8 mouse cellular contexts compared by ENCODE assay signal in the genomic region with DNA sequence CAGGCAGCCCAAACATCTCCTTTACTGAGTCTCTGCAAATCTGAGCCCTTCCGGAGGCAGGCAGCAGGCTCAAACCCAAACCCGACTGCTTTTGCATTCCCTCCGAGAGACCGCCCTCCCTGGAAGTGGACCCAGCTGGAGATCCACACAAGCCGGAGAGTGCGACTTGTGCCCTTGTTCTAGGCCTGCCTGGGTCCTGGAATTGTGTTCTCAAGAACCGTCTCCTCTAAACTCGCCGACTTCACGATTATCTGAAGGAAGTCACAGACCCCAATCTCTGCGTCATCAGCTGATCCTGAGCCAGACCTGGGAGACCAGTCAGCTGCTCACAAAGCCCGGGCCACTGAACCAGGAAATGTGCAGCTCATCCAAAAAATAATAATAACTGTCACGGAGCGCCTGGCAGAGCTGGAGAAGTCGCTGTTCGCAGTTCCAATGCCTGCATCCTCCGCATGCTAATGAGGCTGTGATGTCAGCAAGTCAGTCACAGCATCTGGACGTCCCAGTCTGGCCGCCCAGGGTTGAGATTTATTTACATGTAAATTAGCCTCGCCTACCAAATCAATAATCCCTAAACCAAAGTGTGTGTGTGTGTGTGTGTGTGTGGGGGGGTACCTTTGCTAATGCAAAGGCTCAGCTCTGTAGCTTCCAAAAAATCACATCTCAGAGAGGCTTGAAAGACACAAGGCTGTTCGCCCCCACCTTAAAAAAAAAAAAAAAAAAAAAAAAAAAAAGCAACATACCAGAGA.
DNase-seq lines count a peak whose midpoint lies in the region; ATAC-seq and TF ChIP-seq lines count a peak whose summit lies in the region.

No protein-coding gene starts in this region.

- peak overlapping the region; percentile 81 for H3K4me2 ChIP-seq in limb, embryonic 11.5 days (ENCODE audit: low read depth, severe bottlenecking)
- H3K4me2 ChIP-seq in midbrain, embryonic 15.5 days: peak overlapping the region; percentile 51
- peak overlapping the region; percentile 56 for H3K4me2 ChIP-seq in stomach, postnatal 0 days (replicated peaks; ENCODE audit: low read depth)

- TF ChIP-seq EP300 in stomach, postnatal 0 days (optimal IDR thresholded peaks at IDR 0.05): no peak

- peak; percentile 93 for DNase-seq in brain, embryonic 14.5 days (ENCODE audit: low read depth)
- DNase-seq in heart, embryonic 10.5 days (ENCODE audit: low spot score): peak; percentile 81
- peak; percentile 64 for DNase-seq in kidney, adult 9 months
- DNase-seq in limb, embryonic 11.5 days (ENCODE audit: low spot score): peak; percentile 65
- DNase-seq in stomach, postnatal 0 days (ENCODE audit: low spot score): peak; percentile 50
- DNase-seq in spleen, postnatal 36 days (ENCODE audit: low spot score in 2 of 2): no peak

- H3K4me3 ChIP-seq in embryonic fibroblast, embryonic 13.5 days (ENCODE audit: insufficient read depth, low read length): peak overlapping the region; percentile 60
- peak overlapping the region; percentile 69 for H3K4me3 ChIP-seq in heart, embryonic 10.5 days
- H3K4me3 ChIP-seq in limb, embryonic 11.5 days (ENCODE audit: low read depth, low read length): peak overlapping the region; percentile 44
- peak overlapping the region; percentile 45 for H3K4me3 ChIP-seq in midbrain, embryonic 15.5 days
- peak overlapping the region; percentile 39 for H3K4me3 ChIP-seq in stomach, postnatal 0 days (ENCODE audit: low read depth, low read length)

- H3K4me1 ChIP-seq in embryonic fibroblast, embryonic 13.5 days (ENCODE audit: control insufficient read depth, insufficient read depth, low read length): peaks cover 9% of the 10 kb centered on the region; the same call in 1 of the 2 replicates
- peaks cover 15% of the 10 kb centered on the region for H3K4me1 ChIP-seq in heart, embryonic 10.5 days
- H3K4me1 ChIP-seq in limb, embryonic 11.5 days (ENCODE audit: control insufficient read depth, insufficient read depth, low read length): no peaks in the 10 kb centered on the region
- peaks cover 47% of the 10 kb centered on the region for H3K4me1 ChIP-seq in midbrain, embryonic 15.5 days
- H3K4me1 ChIP-seq in stomach, postnatal 0 days (replicated peaks; ENCODE audit: control insufficient read depth, insufficient read depth): 0 out of 2 replicates have a peak, but pooled peaks cover 3% of the 10 kb centered on the region

- peak overlapping the region; percentile 50; the same call in 1 of the 2 replicates for H3K9ac ChIP-seq in limb, embryonic 11.5 days (ENCODE audit: low read length)
- peak overlapping the region; percentile 52 for H3K9ac ChIP-seq in midbrain, embryonic 15.5 days
- peak overlapping the region; percentile 23 for H3K9ac ChIP-seq in stomach, postnatal 0 days (ENCODE audit: low read length)

- no peak; the same call in 1 of the 2 replicates for ATAC-seq in limb, embryonic 11.5 days (ENCODE audit: insufficient number of reproducible peaks, low FRiP score, low TSS enrichment, low read depth)
- peak; percentile 84 for ATAC-seq in midbrain, embryonic 15.5 days (replicated peaks)
- ATAC-seq in stomach, postnatal 0 days (ENCODE audit: low FRiP score, low TSS enrichment): peak; percentile 65; the same call in 1 of the 2 replicates

- no peaks in the 10 kb centered on the region for H3K9me3 ChIP-seq in heart, embryonic 10.5 days
- no peaks in the 10 kb centered on the region for H3K9me3 ChIP-seq in limb, embryonic 11.5 days (ENCODE audit: control insufficient read depth, low read length)
- H3K9me3 ChIP-seq in midbrain, embryonic 15.5 days: no peaks in the 10 kb centered on the region
- H3K9me3 ChIP-seq in stomach, postnatal 0 days (ENCODE audit: control insufficient read depth, low read length): no peaks in the 10 kb centered on the region

- no peak for TF ChIP-seq CTCF in brain, embryonic 14.5 days (IDR thresholded peaks at IDR 0.05; ENCODE audit: borderline replicate concordance, extremely low read depth, insufficient read depth, insufficient read length)
- no peak for TF ChIP-seq CTCF in embryonic fibroblast, embryonic 13.5 days (IDR thresholded peaks at IDR 0.05; ENCODE audit: borderline replicate concordance, insufficient read depth, low read length)
- peak; percentile 6; the same call in 1 of the 2 replicates for TF ChIP-seq CTCF in stomach, postnatal 0 days (IDR thresholded peaks at IDR 0.05; ENCODE audit: low read depth)

- H3K36me3 ChIP-seq in heart, embryonic 10.5 days: no peaks in the 10 kb centered on the region
- no peaks in the 10 kb centered on the region for H3K36me3 ChIP-seq in limb, embryonic 11.5 days (ENCODE audit: control insufficient read depth, insufficient read depth, low read length)
- no peaks in the 10 kb centered on the region for H3K36me3 ChIP-seq in midbrain, embryonic 15.5 days (replicated peaks)
- no peaks in the 10 kb centered on the region for H3K36me3 ChIP-seq in stomach, postnatal 0 days (ENCODE audit: control insufficient read depth, insufficient read depth, low read length)

- TF ChIP-seq POLR2A in brain, embryonic 14.5 days (IDR thresholded peaks at IDR 0.05; ENCODE audit: borderline replicate concordance, extremely low read depth, insufficient read depth, insufficient read length, poor library complexity, severe bottlenecking): no peak
- TF ChIP-seq POLR2A in embryonic fibroblast, embryonic 13.5 days (IDR thresholded peaks at IDR 0.05; ENCODE audit: low read depth, low read length): peak; percentile 42

- peak overlapping the region; percentile 87 for H3K27ac ChIP-seq in embryonic fibroblast, embryonic 13.5 days (ENCODE audit: insufficient read depth, low read length)
- H3K27ac ChIP-seq in heart, embryonic 10.5 days: peak overlapping the region; percentile 84
- no peak overlapping the region for H3K27ac ChIP-seq in limb, embryonic 11.5 days (replicated peaks; ENCODE audit: low read depth, low read length)
- H3K27ac ChIP-seq in midbrain, embryonic 15.5 days: peak overlapping the region; percentile 84
- peak overlapping the region; percentile 77 for H3K27ac ChIP-seq in stomach, postnatal 0 days (replicated peaks)

- WGBS in heart, embryonic 10.5 days: under 1% methylated on average over 21 of the region's 21 CpGs
- 1% methylated on average over 21 of the region's 21 CpGs for WGBS in limb, embryonic 11.5 days
- under 1% methylated on average over 21 of the region's 21 CpGs for WGBS in midbrain, embryonic 15.5 days
- 2% methylated on average over 21 of the region's 21 CpGs for WGBS in stomach, postnatal 0 days

- H3K27me3 ChIP-seq in heart, embryonic 10.5 days (ENCODE audit: insufficient read depth, poor library complexity, severe bottlenecking): no peaks in the 10 kb centered on the region
- H3K27me3 ChIP-seq in limb, embryonic 11.5 days (ENCODE audit: control insufficient read depth, insufficient read depth, low read length): no peaks in the 10 kb centered on the region
- H3K27me3 ChIP-seq in midbrain, embryonic 15.5 days (replicated peaks): no peaks in the 10 kb centered on the region
- no peaks in the 10 kb centered on the region for H3K27me3 ChIP-seq in stomach, postnatal 0 days (ENCODE audit: control insufficient read depth, insufficient read depth, low read length)

Comparison
In these comparisons a context has a peak if more than half of its experiments do, and no peak if none do; other contexts are left out.
1. DNase-seq: peak in brain, embryonic 14.5 days (single experiment), heart, embryonic 10.5 days (single experiment), kidney, adult 9 months (single experiment), limb, embryonic 11.5 days (single experiment) and stomach, postnatal 0 days (single experiment); none in spleen, postnatal 36 days (0 of 2).
2. Peak in every context shown above with its lines, with median percentiles within 50 percentile points of each other: H3K4me3 ChIP-seq, H3K4me2 ChIP-seq and H3K9ac ChIP-seq.